Mouse (Mus musculus): ENCODE measurements at regions not wholly inside any gene's neighbourhood (a gene's known extent, or its start where the extent isn't known, plus 50 kb on each side); places are given as distances from the start of the nearest gene placed in this dataset.

DNA sequence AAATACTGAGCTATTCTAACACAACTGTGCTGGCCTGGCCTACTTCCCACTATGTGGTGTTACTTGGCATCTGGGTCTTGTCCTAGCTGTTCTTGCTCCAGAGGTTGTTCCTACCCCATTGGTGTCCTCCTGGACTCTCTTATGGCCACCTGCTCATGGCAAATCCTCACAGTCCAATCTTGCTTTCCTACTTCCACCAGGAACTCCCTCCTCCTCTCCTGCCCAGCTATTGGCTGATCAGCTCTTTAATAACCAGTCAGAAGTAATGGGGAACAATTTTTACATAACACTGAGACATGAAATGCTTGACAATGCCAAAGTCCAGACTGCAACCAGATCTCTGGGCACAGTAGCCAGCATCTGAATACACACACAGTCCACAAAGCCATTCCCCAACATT, 52.3 kb upstream of the Dph5 start:
- TF ChIP-seq GATA1 (IDR thresholded peaks at IDR 0.05; ENCODE audit: low read length) = no peak
- TF ChIP-seq TAL1 (IDR thresholded peaks at IDR 0.05; ENCODE audit: low read length) = no peak
